ENCODE assay signal across 8 mouse cellular contexts in the genomic region with DNA sequence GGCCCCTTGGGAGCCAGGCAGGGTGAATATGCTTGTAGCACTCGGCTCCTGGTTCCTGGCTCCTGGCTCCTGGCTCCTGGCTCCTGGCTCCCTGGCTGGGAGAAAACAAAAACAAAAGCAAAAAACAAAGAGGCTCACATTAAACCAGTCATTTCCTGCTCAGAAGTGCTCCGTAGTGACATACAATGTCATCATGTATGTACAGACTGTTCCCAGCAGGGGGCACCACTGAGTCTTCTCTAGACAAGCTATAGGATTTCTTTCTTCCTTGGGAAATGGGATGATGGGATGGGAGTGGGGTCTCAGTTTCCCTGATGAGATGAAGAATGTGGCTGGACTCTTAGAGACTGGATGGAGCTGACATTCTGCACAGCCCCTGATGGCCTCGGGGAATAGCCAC. TPM values are rescaled to one million over a fixed set of nuclear protein-coding genes. Genes with fewer than 3 reads are reported as not detected.
DNase-seq lines count a peak whose midpoint lies in the region; ATAC-seq and TF ChIP-seq lines count a peak whose summit lies in the region.

No protein-coding gene starts in this region.

- H3K4me1 ChIP-seq in kidney, adult 2 months (ENCODE audit: control insufficient read depth, insufficient read depth, low read length) = no peaks in the 10 kb centered on the region

- peak; percentile 12; the same call in 1 of the 2 replicates for TF ChIP-seq CTCF in kidney, adult 2 months (conservative IDR thresholded peaks at IDR 0.05; ENCODE audit: insufficient read depth, insufficient read length, low read depth, low read length)

- H3K36me3 ChIP-seq in kidney, adult 2 months (ENCODE audit: control insufficient read depth, insufficient read depth, low read length) = no peaks in the 10 kb centered on the region

- H3K27ac ChIP-seq in kidney, adult 2 months (ENCODE audit: insufficient read depth, low read depth, low read length) = no peak overlapping the region

- no peak for TF ChIP-seq POLR2A in kidney, adult 2 months (IDR thresholded peaks at IDR 0.05; ENCODE audit: low read depth, low read length)

- ATAC-seq in frontal cortex, adult (ENCODE audit: low TSS enrichment) = no peak

- H3K4me3 ChIP-seq in kidney, adult 2 months (ENCODE audit: insufficient read depth, low read depth, low read length) = no peak overlapping the region

- WGBS in kidney, adult 2 months = 40% methylated on average over 3 of the region's 3 CpGs

- peak; percentile 26 to 29 for DNase-seq in frontal cortex, postnatal 36 days (ENCODE audit: low spot score in 2 of 2)
- peak; percentile 40 for DNase-seq in ovary, postnatal 36 days (ENCODE audit: low spot score)
- DNase-seq in ovary, postnatal 10 days (ENCODE audit: low spot score) = no peak
- DNase-seq in c-Kit-positive CD71-positive TER-119-negative erythroid progenitor cells, embryonic 14.5 days (ENCODE audit: low read depth) = peak; percentile 54
- peak; percentile 71 for DNase-seq in kidney, adult 2 months
- DNase-seq in lung, postnatal 36 days = peak; percentile 81
- DNase-seq in testis, postnatal 14 days (ENCODE audit: low spot score) = peak; percentile 46

- H3K27me3 ChIP-seq in kidney, adult 2 months (replicated peaks; ENCODE audit: control insufficient read depth, insufficient read depth, low read length) = no peaks in the 10 kb centered on the region

RNA-seq across cellular contexts. Expression of a gene that starts 12.7 kb away (rescaled TPM):
- polyA plus RNA-seq in kidney, adult 2 months (2012; rRNA removed) = 0.05 and 0.10 TPM in 2 replicates

RNA-seq across cellular contexts. Expression of a gene that starts 13.4 kb away (rescaled TPM):
- polyA plus RNA-seq in kidney, adult 2 months (2012; rRNA removed) = 22.2 and 23.7 TPM in 2 replicates

RNA-seq across cellular contexts. Expression of a gene that starts 50.1 kb away (rescaled TPM):
- 9.9 and 12.7 TPM in 2 replicates for polyA plus RNA-seq in kidney, adult 2 months (2012; rRNA removed)
